Mouse (Mus musculus): Measurements from ENCODE around the gene Gm42906.

- TF ChIP-seq POLR2A (IDR thresholded peaks at IDR 0.05; ENCODE audit: low read depth, low read length) (no peak), CTCF (IDR thresholded peaks at IDR 0.05; ENCODE audit: extremely low read depth, insufficient read length, insufficient replicate concordance, low read depth, low read length) (no peak)
These were observed 240.6 kb downstream of the Gm42906 start for GRCm38 (mm10) chr5:151187336-151187735.
